Comparison of ENCODE assay signal across 14 mouse cellular contexts in genomic region chr9:95193672-95194071, GRCm38 (mm10).
DNase-seq lines count a peak whose midpoint lies in the region; ATAC-seq and TF ChIP-seq lines count a peak whose summit lies in the region.
"Had no signal": no experiment of that assay in that cellular context is flagged by ENCODE, and none has a peak within 500 bp of the region (broad histone marks: within the 10 kb centered on the region; RNA-seq: fewer than 3 reads in every experiment).

No protein-coding gene starts in this region.

- no peak for ATAC-seq in heart, embryonic 13.5 days (ENCODE audit: extremely low read depth, insufficient number of reproducible peaks, low FRiP score, low TSS enrichment)
- no peak for ATAC-seq in embryonic facial prominence, embryonic 15.5 days (ENCODE audit: insufficient number of reproducible peaks, low FRiP score, low TSS enrichment, low read depth)
- ATAC-seq in stomach, embryonic 14.5 days (ENCODE audit: insufficient number of reproducible peaks, insufficient read depth, low FRiP score, low read depth), result no peak
- no peak for ATAC-seq in midbrain, embryonic 14.5 days (ENCODE audit: low FRiP score, low TSS enrichment)
- ATAC-seq: forebrain, embryonic 15.5 days had no signal

- H3K27ac ChIP-seq in heart, embryonic 13.5 days (replicated peaks), result peak overlapping the region; percentile 74
- H3K27ac ChIP-seq in liver, adult 2 months (replicated peaks; ENCODE audit: insufficient read depth, low read depth, low read length), result peak overlapping the region; percentile 88
- H3K27ac ChIP-seq in embryonic facial prominence, embryonic 15.5 days (replicated peaks), result peak overlapping the region; percentile 48
- peak overlapping the region; percentile 62; the same call in 1 of the 2 replicates for H3K27ac ChIP-seq in stomach, embryonic 14.5 days (ENCODE audit: low read length)
- H3K27ac ChIP-seq in midbrain, embryonic 14.5 days (replicated peaks; ENCODE audit: low read depth, low read length), result no peak overlapping the region
- H3K27ac ChIP-seq: forebrain, embryonic 15.5 days; hindbrain, embryonic 15.5 days; limb, embryonic 12.5 days; macrophage had no signal

- no peak overlapping the region for H3K4me3 ChIP-seq in heart, embryonic 13.5 days
- H3K4me3 ChIP-seq in liver, adult 2 months (ENCODE audit: insufficient read depth, low read depth, low read length), result no peak overlapping the region
- H3K4me3 ChIP-seq in embryonic facial prominence, embryonic 15.5 days (replicated peaks), result no peak overlapping the region
- no peak overlapping the region for H3K4me3 ChIP-seq in stomach, embryonic 14.5 days (ENCODE audit: low read depth, low read length)
- no peak overlapping the region for H3K4me3 ChIP-seq in midbrain, embryonic 14.5 days (replicated peaks; ENCODE audit: low read depth, low read length)
- H3K4me3 ChIP-seq: forebrain, embryonic 15.5 days; hindbrain, embryonic 15.5 days; limb, embryonic 12.5 days had no signal

- no peaks in the 10 kb centered on the region for H3K36me3 ChIP-seq in heart, embryonic 13.5 days
- H3K36me3 ChIP-seq in liver, adult 2 months (ENCODE audit: control insufficient read depth, insufficient read depth, low read length), result no peaks in the 10 kb centered on the region
- no peaks in the 10 kb centered on the region for H3K36me3 ChIP-seq in embryonic facial prominence, embryonic 15.5 days
- H3K36me3 ChIP-seq in stomach, embryonic 14.5 days (ENCODE audit: control insufficient read depth, insufficient read depth, low read length), result no peaks in the 10 kb centered on the region
- H3K36me3 ChIP-seq in midbrain, embryonic 14.5 days (ENCODE audit: control insufficient read depth, insufficient read depth, low read length), result no peaks in the 10 kb centered on the region
- H3K36me3 ChIP-seq: forebrain, embryonic 15.5 days; hindbrain, embryonic 15.5 days; limb, embryonic 12.5 days had no signal

- H3K9ac ChIP-seq in heart, embryonic 13.5 days, result no peak overlapping the region
- H3K9ac ChIP-seq in liver, adult 2 months (ENCODE audit: low read depth, low read length), result no peak overlapping the region
- H3K9ac ChIP-seq in embryonic facial prominence, embryonic 15.5 days, result no peak overlapping the region
- no peak overlapping the region for H3K9ac ChIP-seq in stomach, embryonic 14.5 days (replicated peaks; ENCODE audit: low read depth, low read length)
- no peak overlapping the region for H3K9ac ChIP-seq in midbrain, embryonic 14.5 days (replicated peaks; ENCODE audit: low read length)
- H3K9ac ChIP-seq: forebrain, embryonic 15.5 days; hindbrain, embryonic 15.5 days; limb, embryonic 12.5 days had no signal

- H3K79me2 ChIP-seq in liver, adult 2 months (ENCODE audit: control insufficient read depth, insufficient read depth, low read length), result no peaks in the 10 kb centered on the region

- no peak for DNase-seq in heart, adult 11 months
- no peak for DNase-seq in liver, adult 2 months (ENCODE audit: extremely low read depth, low read depth, low spot score)
- no peak for DNase-seq in liver
- DNase-seq in midbrain, embryonic 14.5 days, result no peak
- no peak for DNase-seq in adrenal gland, postnatal 4 days (ENCODE audit: low spot score in 2 of 2)
- DNase-seq: cerebellum, postnatal 14 days; right cerebral cortex, postnatal 25 days had no signal

- H3K27me3 ChIP-seq in heart, embryonic 13.5 days (replicated peaks), result peaks cover 5% of the 10 kb centered on the region
- no peaks in the 10 kb centered on the region for H3K27me3 ChIP-seq in liver, adult 2 months (ENCODE audit: control insufficient read depth, insufficient read depth, low read length)
- no peaks in the 10 kb centered on the region for H3K27me3 ChIP-seq in embryonic facial prominence, embryonic 15.5 days
- H3K27me3 ChIP-seq in stomach, embryonic 14.5 days (ENCODE audit: control insufficient read depth, insufficient read depth, low read length), result no peaks in the 10 kb centered on the region
- H3K27me3 ChIP-seq in midbrain, embryonic 14.5 days (ENCODE audit: control insufficient read depth, insufficient read depth, low read length), result no peaks in the 10 kb centered on the region
- H3K27me3 ChIP-seq: forebrain, embryonic 15.5 days; hindbrain, embryonic 15.5 days; limb, embryonic 12.5 days had no signal

- H3K9me3 ChIP-seq in heart, embryonic 13.5 days, result no peaks in the 10 kb centered on the region
- no peaks in the 10 kb centered on the region for H3K9me3 ChIP-seq in embryonic facial prominence, embryonic 15.5 days (replicated peaks)
- H3K9me3 ChIP-seq in stomach, embryonic 14.5 days (ENCODE audit: control insufficient read depth, low read depth, low read length), result no peaks in the 10 kb centered on the region
- H3K9me3 ChIP-seq in midbrain, embryonic 14.5 days (ENCODE audit: control insufficient read depth, low read length), result no peaks in the 10 kb centered on the region
- H3K9me3 ChIP-seq: forebrain, embryonic 15.5 days; hindbrain, embryonic 15.5 days; limb, embryonic 12.5 days had no signal

- peaks cover 49% of the 10 kb centered on the region for H3K4me1 ChIP-seq in heart, embryonic 13.5 days
- H3K4me1 ChIP-seq in liver, adult 2 months (ENCODE audit: control insufficient read depth, insufficient read depth, low read length), result peaks cover 9% of the 10 kb centered on the region
- H3K4me1 ChIP-seq in embryonic facial prominence, embryonic 15.5 days, result peaks cover 20% of the 10 kb centered on the region
- peaks cover 15% of the 10 kb centered on the region for H3K4me1 ChIP-seq in stomach, embryonic 14.5 days (ENCODE audit: control insufficient read depth, insufficient read depth, low read length)
- no peaks in the 10 kb centered on the region for H3K4me1 ChIP-seq in midbrain, embryonic 14.5 days (ENCODE audit: control insufficient read depth, insufficient read depth, low read length)
- H3K4me1 ChIP-seq: forebrain, embryonic 15.5 days; hindbrain, embryonic 15.5 days had no signal

- peak overlapping the region; percentile 28 for H3K4me2 ChIP-seq in heart, embryonic 13.5 days
- H3K4me2 ChIP-seq in embryonic facial prominence, embryonic 15.5 days (replicated peaks), result no peak overlapping the region
- H3K4me2 ChIP-seq in stomach, embryonic 14.5 days (replicated peaks; ENCODE audit: low read depth, low read length), result no peak overlapping the region
- no peak overlapping the region for H3K4me2 ChIP-seq in midbrain, embryonic 14.5 days (ENCODE audit: low read length)
- H3K4me2 ChIP-seq: forebrain, embryonic 15.5 days; hindbrain, embryonic 15.5 days; limb, embryonic 12.5 days had no signal

- no peak for TF ChIP-seq CTCF in liver, adult 2 months (IDR thresholded peaks at IDR 0.05; ENCODE audit: low read depth, low read length)

- 39% methylated on average over 3 of the region's 3 CpGs for WGBS in heart, embryonic 13.5 days
- 42% methylated on average over 3 of the region's 3 CpGs for WGBS in liver, adult 2 months
- 71% methylated on average over 3 of the region's 3 CpGs for WGBS in embryonic facial prominence, embryonic 15.5 days
- 52% methylated on average over 3 of the region's 3 CpGs for WGBS in stomach, embryonic 14.5 days
- WGBS in midbrain, embryonic 14.5 days, result 88% methylated on average over 3 of the region's 3 CpGs

- no peak for TF ChIP-seq POLR2A in liver, adult 2 months (IDR thresholded peaks at IDR 0.05; ENCODE audit: extremely low read depth, insufficient read depth, low read length)
